Mouse (Mus musculus) embryo, embryonic 11 days (tissue): ENCODE results near the gene Pdcd1.
"Not testable (repeated sequence)": the region's sequence is repeated elsewhere in the genome, so short reads cannot be mapped to it uniquely, and the experiment has no call there.

Experiments
- DNase-seq: peaks from one replicate; pipeline ENCODE4 v3.0.0-alpha.2; 2015

The Pdcd1 gene

GRCm38 (mm10) chr1:94027506-94028108 lies 24.7 kb downstream of the Pdcd1 start:
- no peak for DNase-seq

GRCm38 (mm10) chr1:94020151-94020550 lies 32.2 kb downstream of the Pdcd1 start, which contains the start of gene Neu4:
TSS of gene Neu4 (plus strand) at chr1:94020451.
- no peak for DNase-seq

- DNase-seq: no peak
Observed at GRCm38 (mm10) chr1:94011643-94012042, 40.7 kb downstream of the Pdcd1 start.

- DNase-seq: not testable (repeated sequence)
Observed at GRCm38 (mm10) chr1:94008826-94009225, 43.5 kb downstream of the Pdcd1 start.

GRCm38 (mm10) chr1:94005954-94006506 lies 46.3 kb downstream of the Pdcd1 start:
- DNase-seq: not testable (repeated sequence)

GRCm38 (mm10) chr1:94001023-94001422 lies 51.3 kb downstream of the Pdcd1 start:
- no peak for DNase-seq

GRCm38 (mm10) chr1:93991491-93991890 lies 60.9 kb downstream of the Pdcd1 start:
- DNase-seq: not testable (repeated sequence)

- not testable (repeated sequence) for DNase-seq
Observed at GRCm38 (mm10) chr1:93991068-93991467, 61.3 kb downstream of the Pdcd1 start.

GRCm38 (mm10) chr1:93990209-93990608 lies 62.1 kb downstream of the Pdcd1 start, which contains the start of gene Gal3st2c:
TSS of gene Gal3st2c (plus strand) at chr1:93990509.
- DNase-seq: not testable (repeated sequence)

GRCm38 (mm10) chr1:93988786-93989185 lies 63.6 kb downstream of the Pdcd1 start:
- no peak for DNase-seq
